Mouse (Mus musculus): ENCODE measurements around the gene Tfeb.

Gene Tfeb

GRCm38 (mm10) chr17:47833628-47834481 lies 97.0 kb downstream of the Tfeb start:
- DNase-seq = no peak

DNA sequence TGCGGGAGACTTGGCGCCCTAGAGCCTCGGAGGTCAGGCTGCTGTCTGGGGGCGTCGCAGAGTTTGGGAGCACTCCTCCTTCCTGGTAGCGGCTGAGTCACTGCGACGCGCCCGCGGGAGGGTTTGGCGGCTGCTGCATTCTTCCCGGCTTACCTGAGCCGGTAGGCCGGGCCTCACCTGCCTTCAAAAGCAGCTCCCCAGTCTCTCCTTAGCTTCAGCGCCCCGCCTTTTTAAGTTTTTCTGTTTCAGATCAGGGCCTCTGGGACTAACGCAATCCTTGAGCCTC lies 97.6 kb downstream of the Tfeb start, which contains the start of gene Mdfi:
TSS of gene Mdfi (minus strand) at position 210 of the 286 bp plus-strand sequence.
- DNase-seq = no peak

DNA sequence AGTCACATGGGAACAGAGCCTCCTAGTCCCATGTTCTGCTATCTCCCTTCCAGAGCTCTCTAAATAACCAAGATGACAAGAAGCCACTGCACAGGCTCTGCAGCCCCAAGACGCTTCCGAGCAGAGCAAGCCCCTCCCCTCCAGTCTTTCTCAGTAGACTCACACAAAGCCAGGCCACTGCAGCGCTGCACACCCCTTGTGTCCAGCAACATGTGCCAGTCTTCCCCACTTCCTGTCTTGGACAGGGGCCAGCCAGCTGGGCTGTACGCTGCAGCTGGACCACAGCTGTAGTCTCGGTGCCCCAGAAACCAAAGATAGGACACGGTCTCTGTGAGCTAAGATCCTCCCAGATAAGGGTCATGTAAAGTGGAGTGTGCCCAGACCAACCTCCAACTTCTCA lies 101.0 kb downstream of the Tfeb start:
- DNase-seq = no peak

GRCm38 (mm10) chr17:47841521-47841920 lies 104.7 kb downstream of the Tfeb start:
- no peak for DNase-seq

Measured in right cerebral cortex, postnatal 4 days (tissue).